Mouse (Mus musculus): ENCODE results near the gene Olfr15. TPM values are rescaled to one million over a fixed set of nuclear protein-coding genes. Genes with fewer than 3 reads are reported as not detected.
A peak's percentile ranks its signal among the peaks of the same experiment; 100 is the strongest.
"Not testable (repeated sequence)": the region's sequence is repeated elsewhere in the genome, so short reads cannot be mapped to it uniquely, and the experiment has no call there.

Olfr15 gene
- polyA plus RNA-seq, 1 experiment from 2014 or later = not detected

- no peak for ATAC-seq (ENCODE audit: insufficient number of reproducible peaks, low FRiP score, low TSS enrichment, low read depth)
Observed at GRCm38 (mm10) chr16:3839157-3839885, 8.6 kb downstream of the Olfr15 start.

GRCm38 (mm10) chr16:3842989-3843388 is 12.3 kb downstream of the Olfr15 start:
- Histone ChIP-seq H3K9ac (ENCODE audit: low read length) (no peak overlapping the region), H3K27ac (replicated peaks; ENCODE audit: low read depth, low read length) (no peak overlapping the region), H3K4me2 (ENCODE audit: low read depth, severe bottlenecking) (no peak overlapping the region), H3K9me3 (ENCODE audit: control insufficient read depth, low read length) (no peaks in the 10 kb centered on the region), H3K27me3 (ENCODE audit: control insufficient read depth, insufficient read depth, low read length) (no peaks in the 10 kb centered on the region), H3K36me3 (ENCODE audit: control insufficient read depth, insufficient read depth, low read length) (no peaks in the 10 kb centered on the region), H3K4me1 (ENCODE audit: control insufficient read depth, insufficient read depth, low read length) (no peaks in the 10 kb centered on the region), H3K4me3 (ENCODE audit: low read depth, low read length) (no peak overlapping the region)
- DNase-seq (ENCODE audit: low spot score) = no peak
- 49% methylated on average over 4 of the region's 4 CpGs for WGBS
- no peak for ATAC-seq (ENCODE audit: insufficient number of reproducible peaks, low FRiP score, low TSS enrichment, low read depth)

More at GRCm38 (mm10) chr16:3839157-3839885, 8.6 kb downstream of the Olfr15 start:
- DNase-seq (ENCODE audit: low spot score) = no peak
- no peak overlapping the region for H3K4me3 ChIP-seq (ENCODE audit: low read depth, low read length)
- no peaks in the 10 kb centered on the region for H3K4me1 ChIP-seq (ENCODE audit: control insufficient read depth, insufficient read depth, low read length)
- H3K9me3 ChIP-seq (ENCODE audit: control insufficient read depth, low read length) = no peaks in the 10 kb centered on the region
- no peaks in the 10 kb centered on the region for H3K36me3 ChIP-seq (ENCODE audit: control insufficient read depth, insufficient read depth, low read length)
- H3K9ac ChIP-seq (ENCODE audit: low read length) = no peak overlapping the region
- no peak overlapping the region for H3K4me2 ChIP-seq (ENCODE audit: low read depth, severe bottlenecking)
- no peaks in the 10 kb centered on the region for H3K27me3 ChIP-seq (ENCODE audit: control insufficient read depth, insufficient read depth, low read length)
- H3K27ac ChIP-seq (replicated peaks; ENCODE audit: low read depth, low read length) = no peak overlapping the region
- 58% methylated on average over 17 of the region's 17 CpGs for WGBS

GRCm38 (mm10) chr16:3843796-3844195 is 13.1 kb downstream of the Olfr15 start:
- H3K4me3 ChIP-seq (ENCODE audit: low read depth, low read length) = no peak overlapping the region
- ATAC-seq (ENCODE audit: insufficient number of reproducible peaks, low FRiP score, low TSS enrichment, low read depth) (no peak), DNase-seq (ENCODE audit: low spot score) (no peak)
- H3K36me3 ChIP-seq (ENCODE audit: control insufficient read depth, insufficient read depth, low read length) = no peaks in the 10 kb centered on the region
- H3K9me3 ChIP-seq (ENCODE audit: control insufficient read depth, low read length) = no peaks in the 10 kb centered on the region
- no peaks in the 10 kb centered on the region for H3K4me1 ChIP-seq (ENCODE audit: control insufficient read depth, insufficient read depth, low read length)
- 65% methylated on average over 1 of the region's 1 CpGs for WGBS
- H3K27ac ChIP-seq (replicated peaks; ENCODE audit: low read depth, low read length) = no peak overlapping the region
- H3K27me3 ChIP-seq (ENCODE audit: control insufficient read depth, insufficient read depth, low read length) = no peaks in the 10 kb centered on the region
- no peak overlapping the region for H3K4me2 ChIP-seq (ENCODE audit: low read depth, severe bottlenecking)
- H3K9ac ChIP-seq (ENCODE audit: low read length) = no peak overlapping the region

GRCm38 (mm10) chr16:3846711-3847518 is 16.2 kb downstream of the Olfr15 start, which contains the start of gene Zfp174:
Gene Zfp174, plus strand, starts transcription at chr16:3847268.
- peak within 1 kb of the TSS; percentile 59 for H3K4me3 ChIP-seq (ENCODE audit: low read depth, low read length)
- H3K27me3 ChIP-seq (ENCODE audit: control insufficient read depth, insufficient read depth, low read length) = no peaks in the 10 kb centered on the region
- H3K9ac ChIP-seq (ENCODE audit: low read length) = peak within 1 kb of the TSS; percentile 63
- H3K27ac ChIP-seq (replicated peaks; ENCODE audit: low read depth, low read length) = no peak within 1 kb of the TSS
- peak within 1 kb of the TSS; percentile 59 for H3K4me2 ChIP-seq (ENCODE audit: low read depth, severe bottlenecking)
- H3K36me3 ChIP-seq (ENCODE audit: control insufficient read depth, insufficient read depth, low read length) = no peaks in the 10 kb centered on the region
- DNase-seq (ENCODE audit: low spot score) = peak; percentile 93
- no peaks in the 10 kb centered on the region for H3K4me1 ChIP-seq (ENCODE audit: control insufficient read depth, insufficient read depth, low read length)
- H3K9me3 ChIP-seq (ENCODE audit: control insufficient read depth, low read length) = no peaks in the 10 kb centered on the region
- peak; percentile 100 for ATAC-seq (ENCODE audit: insufficient number of reproducible peaks, low FRiP score, low TSS enrichment, low read depth)
- WGBS = 3% methylated on average over 38 of the region's 38 CpGs

- H3K27me3 ChIP-seq (ENCODE audit: control insufficient read depth, insufficient read depth, low read length) = no peaks in the 10 kb centered on the region
- ATAC-seq (ENCODE audit: insufficient number of reproducible peaks, low FRiP score, low TSS enrichment, low read depth) = no peak
- WGBS = 65% methylated on average over 4 of the region's 4 CpGs
- H3K9ac ChIP-seq (ENCODE audit: low read length) = no peak overlapping the region
- DNase-seq (ENCODE audit: low spot score) = no peak
- no peak overlapping the region for H3K4me3 ChIP-seq (ENCODE audit: low read depth, low read length)
- H3K9me3 ChIP-seq (ENCODE audit: control insufficient read depth, low read length) = no peaks in the 10 kb centered on the region
- peak overlapping the region; percentile 59; the same call in 1 of the 2 replicates for H3K4me2 ChIP-seq (ENCODE audit: low read depth, severe bottlenecking)
- H3K4me1 ChIP-seq (ENCODE audit: control insufficient read depth, insufficient read depth, low read length) = no peaks in the 10 kb centered on the region
- no peak overlapping the region for H3K27ac ChIP-seq (replicated peaks; ENCODE audit: low read depth, low read length)
- H3K36me3 ChIP-seq (ENCODE audit: control insufficient read depth, insufficient read depth, low read length) = no peaks in the 10 kb centered on the region
Observed at GRCm38 (mm10) chr16:3847871-3848270, 17.2 kb downstream of the Olfr15 start.

- WGBS = 78% methylated on average over 3 of the region's 3 CpGs
- Histone ChIP-seq H3K27ac (replicated peaks; ENCODE audit: low read depth, low read length) (no peak overlapping the region), H3K9ac (ENCODE audit: low read length) (no peak overlapping the region)
Observed at GRCm38 (mm10) chr16:3848416-3848815, 17.7 kb downstream of the Olfr15 start.

GRCm38 (mm10) chr16:3851301-3851700 is 20.6 kb downstream of the Olfr15 start:
- not testable (repeated sequence) for H3K4me3 ChIP-seq (ENCODE audit: low read depth, low read length); H3K4me1 ChIP-seq (ENCODE audit: control insufficient read depth, insufficient read depth, low read length); H3K9me3 ChIP-seq (ENCODE audit: control insufficient read depth, low read length); ATAC-seq (ENCODE audit: insufficient number of reproducible peaks, low FRiP score, low TSS enrichment, low read depth); H3K4me2 ChIP-seq (ENCODE audit: low read depth, severe bottlenecking); H3K27ac ChIP-seq (replicated peaks; ENCODE audit: low read depth, low read length); H3K36me3 ChIP-seq (ENCODE audit: control insufficient read depth, insufficient read depth, low read length); H3K9ac ChIP-seq (ENCODE audit: low read length); H3K27me3 ChIP-seq (ENCODE audit: control insufficient read depth, insufficient read depth, low read length); DNase-seq (ENCODE audit: low spot score)
- 81% methylated on average over 11 of the region's 13 CpGs for WGBS

More at GRCm38 (mm10) chr16:3848416-3848815, 17.7 kb downstream of the Olfr15 start:
- no peak for DNase-seq (ENCODE audit: low spot score)
- Histone ChIP-seq H3K4me1 (ENCODE audit: control insufficient read depth, insufficient read depth, low read length) (no peaks in the 10 kb centered on the region), H3K36me3 (ENCODE audit: control insufficient read depth, insufficient read depth, low read length) (no peaks in the 10 kb centered on the region), H3K4me3 (ENCODE audit: low read depth, low read length) (no peak overlapping the region), H3K9me3 (ENCODE audit: control insufficient read depth, low read length) (no peaks in the 10 kb centered on the region), H3K4me2 (ENCODE audit: low read depth, severe bottlenecking) (no peak overlapping the region), H3K27me3 (ENCODE audit: control insufficient read depth, insufficient read depth, low read length) (no peaks in the 10 kb centered on the region)
- no peak for ATAC-seq (ENCODE audit: insufficient number of reproducible peaks, low FRiP score, low TSS enrichment, low read depth)

- Histone ChIP-seq H3K9me3 (ENCODE audit: control insufficient read depth, low read length) (no peaks in the 10 kb centered on the region), H3K4me1 (ENCODE audit: control insufficient read depth, insufficient read depth, low read length) (no peaks in the 10 kb centered on the region), H3K4me3 (ENCODE audit: low read depth, low read length) (no peak overlapping the region), H3K36me3 (ENCODE audit: control insufficient read depth, insufficient read depth, low read length) (no peaks in the 10 kb centered on the region), H3K4me2 (ENCODE audit: low read depth, severe bottlenecking) (no peak overlapping the region), H3K27me3 (ENCODE audit: control insufficient read depth, insufficient read depth, low read length) (no peaks in the 10 kb centered on the region), H3K27ac (replicated peaks; ENCODE audit: low read depth, low read length) (no peak overlapping the region), H3K9ac (ENCODE audit: low read length) (no peak overlapping the region)
- peak; percentile 57 for DNase-seq (ENCODE audit: low spot score)
- WGBS = 21% methylated on average over 12 of the region's 12 CpGs
- ATAC-seq (ENCODE audit: insufficient number of reproducible peaks, low FRiP score, low TSS enrichment, low read depth) = no peak
Observed at GRCm38 (mm10) chr16:3852586-3852985, 21.9 kb downstream of the Olfr15 start.
